8 mouse cellular contexts compared by ENCODE assay signal in genomic region chr7:4498251-4498650, GRCm38 (mm10). TPM values are rescaled to one million over a fixed set of nuclear protein-coding genes. Genes with fewer than 3 reads are reported as not detected.
A peak's percentile ranks its signal among the peaks of the same experiment; 100 is the strongest.
DNase-seq lines count a peak whose midpoint lies in the region; ATAC-seq and TF ChIP-seq lines count a peak whose summit lies in the region.

No protein-coding gene starts in this region.

- no peaks in the 10 kb centered on the region for H3K9me3 ChIP-seq in forebrain, postnatal 0 days (ENCODE audit: low read length)
- H3K9me3 ChIP-seq in hindbrain, embryonic 10.5 days: no peaks in the 10 kb centered on the region
- H3K9me3 ChIP-seq in limb, embryonic 15.5 days: no peaks in the 10 kb centered on the region
- H3K9me3 ChIP-seq in neural tube, embryonic 12.5 days: no peaks in the 10 kb centered on the region

- peaks cover 19% of the 10 kb centered on the region; the same call in 1 of the 2 replicates for H3K4me1 ChIP-seq in forebrain, postnatal 0 days (ENCODE audit: insufficient read depth)
- H3K4me1 ChIP-seq in hindbrain, embryonic 10.5 days (replicated peaks): peaks cover 45% of the 10 kb centered on the region
- H3K4me1 ChIP-seq in limb, embryonic 15.5 days: peaks cover 29% of the 10 kb centered on the region
- H3K4me1 ChIP-seq in neural tube, embryonic 12.5 days: peaks cover 39% of the 10 kb centered on the region

- no peaks in the 10 kb centered on the region for H3K27me3 ChIP-seq in forebrain, postnatal 0 days (ENCODE audit: insufficient read depth, low read length)
- H3K27me3 ChIP-seq in hindbrain, embryonic 10.5 days (ENCODE audit: insufficient read depth, poor library complexity, severe bottlenecking): no peaks in the 10 kb centered on the region
- no peaks in the 10 kb centered on the region for H3K27me3 ChIP-seq in limb, embryonic 15.5 days
- H3K27me3 ChIP-seq in neural tube, embryonic 12.5 days (replicated peaks): no peaks in the 10 kb centered on the region

- 13% methylated on average over 9 of the region's 9 CpGs for WGBS in forebrain, postnatal 0 days
- WGBS in hindbrain, embryonic 10.5 days: 31% methylated on average over 9 of the region's 9 CpGs
- WGBS in limb, embryonic 15.5 days: 14% methylated on average over 9 of the region's 9 CpGs
- 6% methylated on average over 9 of the region's 9 CpGs for WGBS in neural tube, embryonic 12.5 days

- H3K9ac ChIP-seq in forebrain, postnatal 0 days: no peak overlapping the region
- no peak overlapping the region for H3K9ac ChIP-seq in limb, embryonic 15.5 days
- no peak overlapping the region; the same call in 1 of the 2 replicates for H3K9ac ChIP-seq in neural tube, embryonic 12.5 days

- H3K4me3 ChIP-seq in forebrain, postnatal 0 days (ENCODE audit: low read depth, low read length): no peak overlapping the region
- peak overlapping the region; percentile 21 for H3K4me3 ChIP-seq in hindbrain, embryonic 10.5 days
- no peak overlapping the region for H3K4me3 ChIP-seq in limb, embryonic 15.5 days
- 0 out of 2 replicates have a peak overlapping the region, but pooled peaks have one; percentile 0 for H3K4me3 ChIP-seq in neural tube, embryonic 12.5 days

- H3K4me2 ChIP-seq in forebrain, postnatal 0 days (ENCODE audit: low read depth): peak overlapping the region; percentile 15; the same call in 1 of the 2 replicates
- H3K4me2 ChIP-seq in limb, embryonic 15.5 days: peak overlapping the region; percentile 17
- H3K4me2 ChIP-seq in neural tube, embryonic 12.5 days (replicated peaks): peak overlapping the region; percentile 91

- peaks cover 23% of the 10 kb centered on the region for H3K36me3 ChIP-seq in forebrain, postnatal 0 days (ENCODE audit: insufficient read depth)
- peaks cover 52% of the 10 kb centered on the region for H3K36me3 ChIP-seq in hindbrain, embryonic 10.5 days
- peaks cover 29% of the 10 kb centered on the region for H3K36me3 ChIP-seq in limb, embryonic 15.5 days
- H3K36me3 ChIP-seq in neural tube, embryonic 12.5 days: peaks cover 26% of the 10 kb centered on the region

- ATAC-seq in forebrain, postnatal 0 days: no peak
- ATAC-seq in limb, embryonic 15.5 days (ENCODE audit: insufficient number of reproducible peaks, low FRiP score, low TSS enrichment, low read depth): peak; percentile 61
- peak; percentile 48 for ATAC-seq in neural tube, embryonic 12.5 days (ENCODE audit: low FRiP score, low read depth)

- DNase-seq in testis, postnatal 14 days (ENCODE audit: low spot score): peak; percentile 58
- DNase-seq in testis, postnatal 10 days (ENCODE audit: low spot score): no peak
- peak; percentile 46 for DNase-seq in forebrain, postnatal 0 days
- peak; percentile 67 for DNase-seq in hindbrain, embryonic 10.5 days (ENCODE audit: low spot score)
- DNase-seq in spleen, postnatal 10 days (ENCODE audit: low spot score in 2 of 2): no peak
- no peak for DNase-seq in B cell, adult 2 months

- no peak for TF ChIP-seq CTCF in forebrain, postnatal 0 days (IDR thresholded peaks at IDR 0.05; ENCODE audit: low read depth)

- H3K27ac ChIP-seq in forebrain, postnatal 0 days (ENCODE audit: low read depth, low read length): no peak overlapping the region
- peak overlapping the region; percentile 40; the same call in 1 of the 2 replicates for H3K27ac ChIP-seq in hindbrain, embryonic 10.5 days
- H3K27ac ChIP-seq in limb, embryonic 15.5 days: peak overlapping the region; percentile 48; the same call in 1 of the 2 replicates
- H3K27ac ChIP-seq in neural tube, embryonic 12.5 days: 0 out of 2 replicates have a peak overlapping the region, but pooled peaks have one; percentile 26

RNA-seq across cellular contexts. Expression of gene Ppp1r12c, which starts 3.2 kb away (rescaled TPM):
- total RNA-seq in forebrain, postnatal 0 days (2014; rRNA removed): 94.2 and 100 TPM in 2 replicates
- 27.8 and 35.1 TPM in 2 replicates for polyA plus RNA-seq in forebrain, postnatal 0 days (2015; fragmentation: Nextera tagmentation; extraction: Ambion mirVana)
- 40.8 and 45.8 TPM in 2 replicates for polyA plus RNA-seq in hindbrain, embryonic 10.5 days (2016; fragmentation: Nextera tagmentation; extraction: Ambion mirVana)
- 35.9 and 46.8 TPM in 2 replicates for polyA plus RNA-seq in limb, embryonic 15.5 days (2015; fragmentation: Nextera tagmentation; extraction: Ambion mirVana)
- 61.1 and 72.5 TPM in 2 replicates for polyA plus RNA-seq in neural tube, embryonic 12.5 days (2016; fragmentation: Nextera tagmentation; extraction: Ambion mirVana)

RNA-seq across cellular contexts. Expression of gene Tnnt1, which starts 17.9 kb away (rescaled TPM):
- total RNA-seq in forebrain, postnatal 0 days (2014; rRNA removed): 0.77 and 2.9 TPM in 2 replicates
- polyA plus RNA-seq in forebrain, postnatal 0 days (2015; fragmentation: Nextera tagmentation; extraction: Ambion mirVana): 3.4 and 3.9 TPM in 2 replicates
- polyA plus RNA-seq in hindbrain, embryonic 10.5 days (2016; fragmentation: Nextera tagmentation; extraction: Ambion mirVana): 5.7 and 6.2 TPM in 2 replicates
- polyA plus RNA-seq in limb, embryonic 15.5 days (2015; fragmentation: Nextera tagmentation; extraction: Ambion mirVana): 229 and 541 TPM in 2 replicates
- 58.1 and 75.1 TPM in 2 replicates for polyA plus RNA-seq in neural tube, embryonic 12.5 days (2016; fragmentation: Nextera tagmentation; extraction: Ambion mirVana)

RNA-seq across cellular contexts. Expression of gene Tnni3, which starts 25.8 kb away (rescaled TPM):
- 0.62 and 3.6 TPM in 2 replicates for total RNA-seq in forebrain, postnatal 0 days (2014; rRNA removed)
- 0.89 and 1.2 TPM in 2 replicates for polyA plus RNA-seq in forebrain, postnatal 0 days (2015; fragmentation: Nextera tagmentation; extraction: Ambion mirVana)
- polyA plus RNA-seq in hindbrain, embryonic 10.5 days (2016; fragmentation: Nextera tagmentation; extraction: Ambion mirVana): 2.5 and 3.5 TPM in 2 replicates
- 4.7 and 5.2 TPM in 2 replicates for polyA plus RNA-seq in limb, embryonic 15.5 days (2015; fragmentation: Nextera tagmentation; extraction: Ambion mirVana)
- 2.8 and 2.9 TPM in 2 replicates for polyA plus RNA-seq in neural tube, embryonic 12.5 days (2016; fragmentation: Nextera tagmentation; extraction: Ambion mirVana)

RNA-seq across cellular contexts. Expression of gene Dnaaf3, which starts 34.0 kb away (rescaled TPM):
- 0.62 and 2.2 TPM in 2 replicates for total RNA-seq in forebrain, postnatal 0 days (2014; rRNA removed)
- 1.3 and 2.0 TPM in 2 replicates for polyA plus RNA-seq in forebrain, postnatal 0 days (2015; fragmentation: Nextera tagmentation; extraction: Ambion mirVana)
- polyA plus RNA-seq in hindbrain, embryonic 10.5 days (2016; fragmentation: Nextera tagmentation; extraction: Ambion mirVana): 2.5 and 2.9 TPM in 2 replicates
- 1.8 and 3.0 TPM in 2 replicates for polyA plus RNA-seq in limb, embryonic 15.5 days (2015; fragmentation: Nextera tagmentation; extraction: Ambion mirVana)
- 1.2 and 1.7 TPM in 2 replicates for polyA plus RNA-seq in neural tube, embryonic 12.5 days (2016; fragmentation: Nextera tagmentation; extraction: Ambion mirVana)

RNA-seq across cellular contexts. Expression of gene Eps8l1, which starts 37.8 kb away (rescaled TPM):
- 3.2 and 8.6 TPM in 2 replicates for total RNA-seq in forebrain, postnatal 0 days (2014; rRNA removed)
- polyA plus RNA-seq in forebrain, postnatal 0 days (2015; fragmentation: Nextera tagmentation; extraction: Ambion mirVana): 4.6 and 7.4 TPM in 2 replicates
- 2.8 and 5.4 TPM in 2 replicates for polyA plus RNA-seq in hindbrain, embryonic 10.5 days (2016; fragmentation: Nextera tagmentation; extraction: Ambion mirVana)
- 11.4 and 13.4 TPM in 2 replicates for polyA plus RNA-seq in limb, embryonic 15.5 days (2015; fragmentation: Nextera tagmentation; extraction: Ambion mirVana)
- polyA plus RNA-seq in neural tube, embryonic 12.5 days (2016; fragmentation: Nextera tagmentation; extraction: Ambion mirVana): 8.7 and 8.9 TPM in 2 replicates

Comparison
In these comparisons a context has a peak if more than half of its experiments do, and no peak if none do; other contexts are left out.
1. DNase-seq: peak in testis, postnatal 14 days (single experiment), forebrain, postnatal 0 days (single experiment) and hindbrain, embryonic 10.5 days (single experiment); none in testis, postnatal 10 days (single experiment), spleen, postnatal 10 days (0 of 2) and B cell, adult 2 months (0 of 2).
2. H3K4me2 ChIP-seq: peak in every context shown above with its lines; median percentile 91 in neural tube, embryonic 12.5 days; 17 in limb, embryonic 15.5 days; 15 in forebrain, postnatal 0 days.
3. H3K4me3 ChIP-seq: peak in hindbrain, embryonic 10.5 days (single experiment) and neural tube, embryonic 12.5 days (single experiment); none in forebrain, postnatal 0 days (single experiment) and limb, embryonic 15.5 days (single experiment).